Mouse (Mus musculus): ENCODE results near the gene Nfx1. TPM values are rescaled to one million over a fixed set of nuclear protein-coding genes. Genes with fewer than 3 reads are reported as not detected.
A peak's percentile ranks its signal among the peaks of the same experiment; 100 is the strongest.

The Nfx1 gene
- total and polyA plus RNA-seq, 2 experiments from 2014 or later: 63.1 to 76.3 TPM

GRCm38 (mm10) chr4:40970592-40970841 lies 189 bp upstream of the Nfx1 start:
- WGBS: under 1% methylated on average over 15 of the region's 16 CpGs
- TF ChIP-seq CTCF (IDR thresholded peaks at IDR 0.05): no peak
- Histone ChIP-seq H3K27ac (ENCODE audit: low read depth, low read length) (peak overlapping the region; percentile 87), H3K4me2 (ENCODE audit: low read depth, low read length, poor library complexity, severe bottlenecking) (peak overlapping the region; percentile 75), H3K4me3 (ENCODE audit: low read depth, low read length) (peak overlapping the region; percentile 73), H3K4me1 (ENCODE audit: insufficient read depth, low read length) (peaks cover 9% of the 10 kb centered on the region; the same call in 1 of the 2 replicates), H3K36me3 (ENCODE audit: insufficient read depth, low read length) (peaks cover 15% of the 10 kb centered on the region), H3K9ac (replicated peaks; ENCODE audit: low read length, poor library complexity, severe bottlenecking) (peak overlapping the region; percentile 80), H3K9me3 (ENCODE audit: low read length) (no peaks in the 10 kb centered on the region), H3K27me3 (ENCODE audit: insufficient read depth, low read length) (no peaks in the 10 kb centered on the region)
- DNase-seq (ENCODE audit: low spot score) (no peak), ATAC-seq (ENCODE audit: low FRiP score) (peak; percentile 63)

DNA sequence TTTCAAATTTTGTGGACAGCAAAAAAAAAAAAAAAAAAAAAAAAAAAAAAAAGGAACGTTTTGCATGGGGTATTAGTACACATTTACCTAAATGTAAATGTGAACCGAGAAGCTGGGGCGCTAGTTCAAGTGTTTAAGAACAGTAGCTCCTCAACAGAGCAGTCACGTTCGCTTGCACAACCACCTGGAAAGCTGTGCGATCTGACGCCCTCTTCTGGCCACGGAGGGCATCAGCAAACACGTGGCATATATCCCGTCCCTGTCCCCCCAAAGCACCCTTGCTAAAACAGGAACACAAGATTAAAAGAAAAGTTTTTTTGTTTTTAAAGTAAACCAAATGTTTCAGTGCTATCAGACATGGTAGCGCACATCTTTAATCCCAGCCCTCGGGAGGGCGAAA lies 1.0 kb downstream of the Nfx1 start:
- H3K36me3 ChIP-seq (ENCODE audit: insufficient read depth, low read length): peaks cover 15% of the 10 kb centered on the region
- peak; percentile 50 for DNase-seq (ENCODE audit: low spot score)
- TF ChIP-seq CTCF (IDR thresholded peaks at IDR 0.05): peak; percentile 76
- no peaks in the 10 kb centered on the region for H3K9me3 ChIP-seq (ENCODE audit: low read length)
- peak overlapping the region; percentile 75 for H3K4me2 ChIP-seq (ENCODE audit: low read depth, low read length, poor library complexity, severe bottlenecking)
- no peaks in the 10 kb centered on the region for H3K27me3 ChIP-seq (ENCODE audit: insufficient read depth, low read length)
- no peak for ATAC-seq (ENCODE audit: low FRiP score)
- peak overlapping the region; percentile 73 for H3K4me3 ChIP-seq (ENCODE audit: low read depth, low read length)
- 0 out of 2 replicates have a peak overlapping the region, but pooled peaks have one; percentile 80 for H3K9ac ChIP-seq (replicated peaks; ENCODE audit: low read length, poor library complexity, severe bottlenecking)
- peaks cover 9% of the 10 kb centered on the region; the same call in 1 of the 2 replicates for H3K4me1 ChIP-seq (ENCODE audit: insufficient read depth, low read length)
- 29% methylated on average over 13 of the region's 13 CpGs for WGBS
- H3K27ac ChIP-seq (ENCODE audit: low read depth, low read length): no peak overlapping the region

DNA sequence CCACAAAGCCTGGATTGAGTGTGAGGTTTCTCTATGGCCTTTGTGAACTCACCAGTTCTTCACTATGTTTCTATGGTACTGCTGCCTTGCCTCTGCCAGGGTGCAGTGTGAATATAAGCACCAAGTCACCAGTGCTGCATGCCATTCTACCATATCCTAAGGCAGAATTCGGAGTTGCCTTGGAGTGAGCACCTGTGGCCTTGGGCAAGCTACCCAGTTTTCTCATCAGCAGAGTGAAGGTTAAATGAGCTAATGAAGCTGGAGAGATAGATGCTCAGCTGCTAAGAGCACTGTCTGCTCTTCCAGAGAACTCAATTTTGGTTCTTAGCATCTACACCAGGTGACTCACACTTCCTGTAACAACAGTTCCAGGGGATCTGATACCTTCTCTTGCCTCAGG lies 3.3 kb downstream of the Nfx1 start:
- H3K27ac ChIP-seq (ENCODE audit: low read depth, low read length): no peak overlapping the region
- DNase-seq (ENCODE audit: low spot score) (no peak), ATAC-seq (ENCODE audit: low FRiP score) (no peak)
- TF ChIP-seq CTCF (IDR thresholded peaks at IDR 0.05): no peak
- H3K27me3 ChIP-seq (ENCODE audit: insufficient read depth, low read length): no peaks in the 10 kb centered on the region
- no peak overlapping the region for H3K9ac ChIP-seq (replicated peaks; ENCODE audit: low read length, poor library complexity, severe bottlenecking)
- WGBS: 97% methylated on average over 1 of the region's 1 CpGs
- H3K36me3 ChIP-seq (ENCODE audit: insufficient read depth, low read length): peaks cover 24% of the 10 kb centered on the region
- H3K4me1 ChIP-seq (ENCODE audit: insufficient read depth, low read length): peaks cover 9% of the 10 kb centered on the region; the same call in 1 of the 2 replicates
- no peaks in the 10 kb centered on the region for H3K9me3 ChIP-seq (ENCODE audit: low read length)
- H3K4me2 ChIP-seq (ENCODE audit: low read depth, low read length, poor library complexity, severe bottlenecking): no peak overlapping the region
- H3K4me3 ChIP-seq (ENCODE audit: low read depth, low read length): no peak overlapping the region

- Histone ChIP-seq H3K9me3 (ENCODE audit: low read length) (no peaks in the 10 kb centered on the region), H3K36me3 (ENCODE audit: insufficient read depth, low read length) (peaks cover 35% of the 10 kb centered on the region), H3K4me2 (ENCODE audit: low read depth, low read length, poor library complexity, severe bottlenecking) (no peak overlapping the region), H3K27ac (ENCODE audit: low read depth, low read length) (no peak overlapping the region), H3K9ac (replicated peaks; ENCODE audit: low read length, poor library complexity, severe bottlenecking) (no peak overlapping the region), H3K4me3 (ENCODE audit: low read depth, low read length) (no peak overlapping the region), H3K4me1 (ENCODE audit: insufficient read depth, low read length) (peaks cover 9% of the 10 kb centered on the region; the same call in 1 of the 2 replicates), H3K27me3 (ENCODE audit: insufficient read depth, low read length) (no peaks in the 10 kb centered on the region)
- no peak for TF ChIP-seq CTCF (IDR thresholded peaks at IDR 0.05)
- 93% methylated on average over 3 of the region's 3 CpGs for WGBS
- DNase-seq (ENCODE audit: low spot score): no peak
- ATAC-seq (ENCODE audit: low FRiP score): no peak
These were observed 5.0 kb downstream of the Nfx1 start for GRCm38 (mm10) chr4:40975678-40976077.

DNA sequence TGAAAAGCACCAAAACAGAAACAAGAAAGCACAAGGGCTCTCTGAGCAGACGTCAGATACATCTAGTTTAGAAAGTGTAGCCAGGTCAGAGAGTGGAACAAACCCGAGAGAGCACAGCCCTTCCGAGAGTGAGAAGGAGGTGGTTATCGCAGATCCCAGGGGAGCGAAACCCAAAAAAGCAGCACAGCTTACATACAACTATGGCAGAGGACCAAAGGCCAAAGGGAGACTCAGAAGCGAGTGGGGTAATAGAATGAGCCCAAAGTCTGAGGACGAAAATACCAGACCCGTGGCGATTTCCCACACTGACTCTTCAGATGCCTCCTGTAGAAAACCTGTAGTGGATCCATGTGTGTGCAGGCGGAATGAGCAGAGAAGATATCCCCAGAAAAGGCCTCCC lies 5.9 kb downstream of the Nfx1 start:
- Histone ChIP-seq H3K4me3 (ENCODE audit: low read depth, low read length) (no peak overlapping the region), H3K9me3 (ENCODE audit: low read length) (no peaks in the 10 kb centered on the region), H3K36me3 (ENCODE audit: insufficient read depth, low read length) (peaks cover 35% of the 10 kb centered on the region), H3K9ac (replicated peaks; ENCODE audit: low read length, poor library complexity, severe bottlenecking) (no peak overlapping the region), H3K4me1 (ENCODE audit: insufficient read depth, low read length) (peaks cover 9% of the 10 kb centered on the region; the same call in 1 of the 2 replicates), H3K4me2 (ENCODE audit: low read depth, low read length, poor library complexity, severe bottlenecking) (no peak overlapping the region), H3K27me3 (ENCODE audit: insufficient read depth, low read length) (no peaks in the 10 kb centered on the region), H3K27ac (ENCODE audit: low read depth, low read length) (no peak overlapping the region)
- DNase-seq (ENCODE audit: low spot score) (no peak), ATAC-seq (ENCODE audit: low FRiP score) (no peak)
- WGBS: 96% methylated on average over 10 of the region's 10 CpGs
- TF ChIP-seq CTCF (IDR thresholded peaks at IDR 0.05): no peak

DNA sequence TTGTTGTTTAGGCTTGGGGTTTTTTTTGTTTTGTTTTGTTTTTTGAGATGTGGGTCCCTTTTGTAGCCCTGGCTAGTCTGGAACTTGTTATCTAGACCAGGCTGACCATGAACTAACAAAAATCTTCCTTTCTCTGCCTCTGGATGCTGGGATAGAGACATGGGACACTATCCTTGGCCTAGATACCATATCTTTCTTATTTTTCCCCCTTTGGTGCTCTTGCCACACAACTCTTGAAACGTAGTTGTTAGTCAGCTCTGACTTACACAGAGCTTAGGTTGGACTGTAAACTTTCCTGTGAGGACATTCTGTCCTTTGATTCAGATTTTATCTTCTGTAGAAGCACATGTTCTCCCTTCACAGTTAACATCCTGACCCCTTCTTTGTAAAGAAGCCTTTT lies 8.7 kb downstream of the Nfx1 start:
- Histone ChIP-seq H3K36me3 (ENCODE audit: insufficient read depth, low read length) (peaks cover 37% of the 10 kb centered on the region), H3K27me3 (ENCODE audit: insufficient read depth, low read length) (no peaks in the 10 kb centered on the region), H3K9me3 (ENCODE audit: low read length) (no peaks in the 10 kb centered on the region), H3K4me3 (ENCODE audit: low read depth, low read length) (no peak overlapping the region), H3K4me1 (ENCODE audit: insufficient read depth, low read length) (no peaks in the 10 kb centered on the region), H3K27ac (ENCODE audit: low read depth, low read length) (no peak overlapping the region), H3K9ac (replicated peaks; ENCODE audit: low read length, poor library complexity, severe bottlenecking) (no peak overlapping the region), H3K4me2 (ENCODE audit: low read depth, low read length, poor library complexity, severe bottlenecking) (no peak overlapping the region)
- 98% methylated on average over 1 of the region's 1 CpGs for WGBS
- ATAC-seq (ENCODE audit: low FRiP score): no peak
- TF ChIP-seq CTCF (IDR thresholded peaks at IDR 0.05): no peak
- no peak for DNase-seq (ENCODE audit: low spot score)

Data from midbrain, postnatal 0 days (tissue).